Mouse (Mus musculus): Measurements from ENCODE around the gene Ints1. TPM values are rescaled to one million over a fixed set of nuclear protein-coding genes. Genes with fewer than 3 reads are reported as not detected.

The Ints1 gene
- polyA plus RNA-seq, 1 experiment from 2014 or later = 31.8 TPM

DNA sequence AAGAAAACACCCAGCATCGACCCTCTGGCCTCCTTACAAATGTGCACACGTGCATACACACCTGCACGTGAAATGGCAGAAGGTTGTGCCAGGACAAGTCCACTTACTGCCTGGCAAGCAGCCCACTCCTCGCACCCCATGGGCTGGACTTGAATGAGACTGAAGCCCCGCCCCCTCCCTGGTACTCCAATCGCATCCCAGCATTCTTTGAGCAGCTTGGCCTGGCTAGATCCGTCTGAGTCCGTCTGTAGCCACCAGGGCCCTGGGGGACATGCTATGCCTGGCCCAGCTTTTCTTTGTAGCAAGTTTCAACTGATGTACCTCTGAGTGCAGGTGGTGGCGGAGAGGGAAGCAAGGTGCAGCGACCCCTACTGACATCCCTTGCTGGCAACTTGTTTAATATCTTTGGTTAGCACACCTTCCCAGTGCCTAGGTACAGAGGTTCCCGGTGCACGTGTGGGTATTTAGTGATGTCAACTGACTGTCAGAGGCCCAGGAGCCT is 28.2 kb upstream of the Ints1 start:
- peak; percentile 75 for DNase-seq (ENCODE audit: low spot score)
- Histone ChIP-seq H3K36me3 (ENCODE audit: control insufficient read depth, insufficient read depth, low read length) (peaks cover 29% of the 10 kb centered on the region), H3K4me1 (ENCODE audit: control insufficient read depth, insufficient read depth, low read length) (peaks cover 5% of the 10 kb centered on the region), H3K9ac (ENCODE audit: low read length) (no peak overlapping the region), H3K4me2 (ENCODE audit: low read length) (no peak overlapping the region), H3K4me3 (ENCODE audit: low read depth, low read length) (no peak overlapping the region), H3K27ac (ENCODE audit: low read depth, low read length) (no peak overlapping the region), H3K9me3 (replicated peaks; ENCODE audit: control insufficient read depth, low read length) (no peaks in the 10 kb centered on the region), H3K27me3 (replicated peaks; ENCODE audit: control insufficient read depth, insufficient read depth, low read length) (no peaks in the 10 kb centered on the region)
- peak; percentile 58 for ATAC-seq
- 6% methylated on average over 12 of the region's 12 CpGs for WGBS

DNA sequence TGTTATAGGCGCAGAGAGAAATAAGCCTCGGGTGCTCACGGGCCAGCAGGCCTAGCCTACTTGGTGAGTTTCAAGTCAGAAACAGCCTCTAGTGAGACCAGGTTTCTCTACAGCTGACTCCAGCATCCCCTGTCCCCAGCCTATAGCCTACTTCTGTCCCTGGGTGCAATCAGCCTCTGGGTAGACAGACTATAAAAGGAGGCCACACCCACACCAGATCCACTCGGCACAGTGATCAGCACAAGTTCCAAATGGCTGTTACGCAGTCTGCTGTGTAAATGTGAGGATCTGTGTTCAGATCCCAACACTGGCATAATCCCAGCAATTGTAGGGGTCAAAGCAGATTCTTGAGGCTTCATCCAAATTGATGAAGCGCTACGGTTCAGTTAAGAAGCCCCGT is 27.7 kb upstream of the Ints1 start:
- no peaks in the 10 kb centered on the region for H3K9me3 ChIP-seq (replicated peaks; ENCODE audit: control insufficient read depth, low read length)
- no peak overlapping the region for H3K27ac ChIP-seq (ENCODE audit: low read depth, low read length)
- WGBS = 79% methylated on average over 8 of the region's 8 CpGs

DNA sequence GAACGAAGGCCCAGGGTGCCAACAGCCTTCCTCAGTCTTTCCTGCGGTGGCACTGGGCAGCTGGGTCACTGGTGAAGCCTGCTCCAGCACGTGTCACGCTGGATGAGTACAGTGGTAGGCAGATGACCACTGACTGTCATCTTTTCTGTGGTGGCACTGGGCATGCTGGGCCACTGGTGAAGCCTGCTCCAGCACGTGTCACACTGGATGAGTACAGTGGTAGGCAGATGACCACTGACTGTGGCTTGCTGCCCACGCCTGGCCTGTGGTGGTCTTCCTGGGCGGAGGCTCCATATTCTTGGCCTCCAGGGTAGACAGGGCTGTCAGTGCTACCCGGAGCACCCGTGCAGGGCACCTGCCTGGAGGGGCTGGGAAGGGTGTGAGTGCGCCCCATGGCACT is 26.4 kb upstream of the Ints1 start:
- no peak overlapping the region for H3K9ac ChIP-seq (ENCODE audit: low read length)
- DNase-seq (ENCODE audit: low spot score) (no peak), ATAC-seq (no peak)
- 90% methylated on average over 10 of the region's 10 CpGs for WGBS
- H3K27me3 ChIP-seq (replicated peaks; ENCODE audit: control insufficient read depth, insufficient read depth, low read length) = no peaks in the 10 kb centered on the region
- H3K4me3 ChIP-seq (ENCODE audit: low read depth, low read length) = no peak overlapping the region
- H3K9me3 ChIP-seq (replicated peaks; ENCODE audit: control insufficient read depth, low read length) = no peaks in the 10 kb centered on the region
- peaks cover 29% of the 10 kb centered on the region for H3K36me3 ChIP-seq (ENCODE audit: control insufficient read depth, insufficient read depth, low read length)
- H3K4me2 ChIP-seq (ENCODE audit: low read length) = no peak overlapping the region
- H3K4me1 ChIP-seq (ENCODE audit: control insufficient read depth, insufficient read depth, low read length) = peaks cover 23% of the 10 kb centered on the region
- H3K27ac ChIP-seq (ENCODE audit: low read depth, low read length) = no peak overlapping the region

More for the DNA sequence above, 27.7 kb upstream of the Ints1 start:
- H3K4me1 ChIP-seq (ENCODE audit: control insufficient read depth, insufficient read depth, low read length) = peaks cover 10% of the 10 kb centered on the region
- DNase-seq (ENCODE audit: low spot score) (no peak), ATAC-seq (no peak)
- peaks cover 29% of the 10 kb centered on the region for H3K36me3 ChIP-seq (ENCODE audit: control insufficient read depth, insufficient read depth, low read length)
- H3K9ac ChIP-seq (ENCODE audit: low read length) = no peak overlapping the region
- no peak overlapping the region for H3K4me2 ChIP-seq (ENCODE audit: low read length)
- H3K27me3 ChIP-seq (replicated peaks; ENCODE audit: control insufficient read depth, insufficient read depth, low read length) = no peaks in the 10 kb centered on the region
- H3K4me3 ChIP-seq (ENCODE audit: low read depth, low read length) = no peak overlapping the region

DNA sequence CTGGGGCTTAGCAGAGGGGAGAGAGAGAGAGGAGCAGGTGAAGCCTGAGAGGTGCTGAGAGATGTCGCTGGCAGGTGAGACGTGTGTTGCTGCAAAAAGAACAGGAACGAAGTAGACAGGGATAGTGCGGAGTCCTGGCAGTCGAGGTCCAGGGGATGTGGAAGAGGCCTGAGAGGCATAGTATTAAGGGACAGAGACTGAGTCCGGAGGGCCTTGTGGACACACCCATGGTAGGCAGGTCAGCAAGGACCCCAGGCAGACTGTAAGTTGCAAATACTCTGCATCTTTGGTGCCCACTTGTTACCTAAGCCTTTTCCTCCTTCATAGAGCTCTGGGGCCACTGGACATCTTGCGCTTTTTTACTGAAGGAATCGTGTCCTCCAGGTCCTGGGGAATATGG is 25.8 kb upstream of the Ints1 start:
- Histone ChIP-seq H3K4me2 (ENCODE audit: low read length) (no peak overlapping the region), H3K27ac (ENCODE audit: low read depth, low read length) (no peak overlapping the region), H3K4me1 (ENCODE audit: control insufficient read depth, insufficient read depth, low read length) (peaks cover 29% of the 10 kb centered on the region), H3K9ac (ENCODE audit: low read length) (no peak overlapping the region), H3K27me3 (replicated peaks; ENCODE audit: control insufficient read depth, insufficient read depth, low read length) (no peaks in the 10 kb centered on the region), H3K9me3 (replicated peaks; ENCODE audit: control insufficient read depth, low read length) (no peaks in the 10 kb centered on the region), H3K36me3 (ENCODE audit: control insufficient read depth, insufficient read depth, low read length) (peaks cover 29% of the 10 kb centered on the region), H3K4me3 (ENCODE audit: low read depth, low read length) (no peak overlapping the region)
- DNase-seq (ENCODE audit: low spot score) (no peak), ATAC-seq (no peak)
- 93% methylated on average over 8 of the region's 8 CpGs for WGBS

DNA sequence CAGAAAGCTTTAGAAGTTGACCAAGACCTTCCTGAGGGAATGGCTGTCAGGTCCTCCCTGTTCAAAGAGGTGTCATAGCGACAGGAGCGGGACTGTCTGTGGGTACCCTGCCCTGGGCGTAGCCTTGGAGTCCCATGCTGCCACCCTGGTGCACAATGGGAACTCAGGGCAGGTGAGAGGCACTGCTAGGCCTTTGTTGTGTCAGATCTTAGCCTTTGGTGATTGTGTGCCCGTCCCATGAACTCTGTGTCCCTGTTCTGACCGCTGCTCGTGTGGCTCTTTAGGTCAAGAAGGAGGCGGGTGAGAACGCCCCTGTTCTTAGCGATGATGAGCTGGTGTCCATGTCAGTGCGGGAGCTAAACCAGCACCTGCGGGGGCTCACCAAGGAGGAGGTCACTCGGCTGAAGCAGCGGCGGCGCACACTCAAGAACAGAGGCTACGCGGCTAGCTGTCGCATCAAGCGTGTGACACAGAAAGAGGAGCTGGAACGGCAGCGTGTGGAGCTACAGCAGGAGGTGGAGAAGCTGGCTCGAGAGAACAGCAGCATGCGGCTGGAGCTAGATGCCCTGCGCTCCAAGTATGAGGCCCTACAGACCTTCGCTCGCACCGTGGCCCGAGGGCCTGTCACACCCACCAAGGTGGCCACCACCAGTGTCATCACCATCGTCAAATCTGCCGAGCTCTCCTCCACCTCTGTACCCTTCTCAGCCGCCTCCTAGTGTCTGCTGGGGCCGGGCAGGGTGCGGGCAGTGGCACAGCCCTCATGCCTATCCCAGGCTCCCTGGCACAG is 24.5 kb upstream of the Ints1 start:
- Histone ChIP-seq H3K9me3 (replicated peaks; ENCODE audit: control insufficient read depth, low read length) (no peaks in the 10 kb centered on the region), H3K9ac (ENCODE audit: low read length) (no peak overlapping the region), H3K4me2 (ENCODE audit: low read length) (no peak overlapping the region), H3K36me3 (ENCODE audit: control insufficient read depth, insufficient read depth, low read length) (peaks cover 29% of the 10 kb centered on the region), H3K27ac (ENCODE audit: low read depth, low read length) (no peak overlapping the region), H3K4me1 (ENCODE audit: control insufficient read depth, insufficient read depth, low read length) (peaks cover 32% of the 10 kb centered on the region), H3K27me3 (replicated peaks; ENCODE audit: control insufficient read depth, insufficient read depth, low read length) (no peaks in the 10 kb centered on the region), H3K4me3 (ENCODE audit: low read depth, low read length) (no peak overlapping the region)
- DNase-seq (ENCODE audit: low spot score) = no peak
- 92% methylated on average over 33 of the region's 33 CpGs for WGBS
- ATAC-seq = no peak

DNA sequence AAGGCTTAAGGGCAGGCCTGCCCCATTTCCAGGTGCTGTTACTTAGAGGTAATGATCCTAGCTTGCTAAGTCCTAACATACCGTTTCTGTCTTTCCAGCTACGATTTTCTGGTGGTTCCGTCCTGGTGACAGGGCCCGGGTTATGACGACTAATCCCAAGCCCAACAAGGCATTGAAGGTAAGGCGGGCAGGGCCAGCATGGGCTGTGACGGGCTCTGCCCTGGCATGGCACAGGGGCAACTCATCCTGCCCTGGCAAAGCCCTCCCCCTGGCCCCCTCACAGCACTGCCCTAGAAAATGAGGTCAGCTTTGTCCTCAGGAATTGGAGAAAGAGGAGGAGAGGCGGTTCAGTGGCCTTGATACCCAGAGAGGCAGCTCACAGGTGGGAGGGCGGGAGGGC is 23.6 kb upstream of the Ints1 start:
- no peak for DNase-seq (ENCODE audit: low spot score)
- 92% methylated on average over 9 of the region's 9 CpGs for WGBS
- Histone ChIP-seq H3K27me3 (replicated peaks; ENCODE audit: control insufficient read depth, insufficient read depth, low read length) (no peaks in the 10 kb centered on the region), H3K36me3 (ENCODE audit: control insufficient read depth, insufficient read depth, low read length) (peaks cover 29% of the 10 kb centered on the region), H3K4me3 (ENCODE audit: low read depth, low read length) (no peak overlapping the region), H3K27ac (ENCODE audit: low read depth, low read length) (no peak overlapping the region), H3K4me1 (ENCODE audit: control insufficient read depth, insufficient read depth, low read length) (peaks cover 32% of the 10 kb centered on the region), H3K9me3 (replicated peaks; ENCODE audit: control insufficient read depth, low read length) (no peaks in the 10 kb centered on the region), H3K4me2 (ENCODE audit: low read length) (peak overlapping the region; percentile 78; the same call in 1 of the 2 replicates), H3K9ac (ENCODE audit: low read length) (peak overlapping the region; percentile 70; the same call in 1 of the 2 replicates)
- no peak for ATAC-seq

DNA sequence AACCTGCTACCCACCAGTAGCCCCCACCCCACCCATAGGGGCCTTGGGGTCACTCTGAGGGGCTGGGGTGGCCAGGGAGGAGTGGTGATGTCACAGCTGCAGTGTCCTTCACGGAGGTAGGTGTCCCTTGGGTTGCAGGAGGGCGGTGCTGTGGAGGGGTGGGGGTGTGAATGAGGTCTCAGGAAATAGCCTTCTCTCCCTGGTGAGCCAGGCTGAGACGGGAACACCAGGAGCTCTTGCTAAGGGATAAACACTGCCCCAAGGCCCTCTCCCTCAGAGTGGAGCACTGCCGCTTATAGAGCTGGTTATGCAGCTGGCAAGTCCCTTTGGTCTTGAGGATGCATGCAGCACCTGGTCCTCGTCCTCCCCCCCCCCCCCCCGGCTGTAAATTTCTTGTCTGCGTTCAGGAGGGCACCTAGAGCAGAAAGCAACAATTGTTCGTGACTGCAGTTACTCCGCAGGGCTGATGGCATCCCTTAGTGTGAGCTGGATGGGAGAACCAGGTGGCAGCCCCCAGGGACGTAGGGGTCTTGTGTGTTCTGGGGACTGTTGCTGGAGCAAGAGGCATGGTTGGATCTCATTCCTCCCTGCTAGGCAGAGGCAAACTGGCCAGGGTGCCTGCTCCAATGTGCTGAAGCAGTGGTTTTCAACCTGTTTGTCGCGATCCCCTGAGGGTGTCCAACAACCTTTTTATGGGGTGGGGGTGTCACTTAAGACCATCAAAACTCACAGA is 22.9 kb upstream of the Ints1 start:
- WGBS = 36% methylated on average over 12 of the region's 12 CpGs
- Histone ChIP-seq H3K4me1 (ENCODE audit: control insufficient read depth, insufficient read depth, low read length) (peaks cover 32% of the 10 kb centered on the region), H3K4me3 (ENCODE audit: low read depth, low read length) (peak overlapping the region; percentile 30), H3K27ac (ENCODE audit: low read depth, low read length) (peak overlapping the region; percentile 97), H3K4me2 (ENCODE audit: low read length) (peak overlapping the region; percentile 78), H3K27me3 (replicated peaks; ENCODE audit: control insufficient read depth, insufficient read depth, low read length) (no peaks in the 10 kb centered on the region), H3K36me3 (ENCODE audit: control insufficient read depth, insufficient read depth, low read length) (peaks cover 29% of the 10 kb centered on the region), H3K9ac (ENCODE audit: low read length) (peak overlapping the region; percentile 70), H3K9me3 (replicated peaks; ENCODE audit: control insufficient read depth, low read length) (no peaks in the 10 kb centered on the region)
- DNase-seq (ENCODE audit: low spot score) (no peak), ATAC-seq (peak; percentile 51)

DNA sequence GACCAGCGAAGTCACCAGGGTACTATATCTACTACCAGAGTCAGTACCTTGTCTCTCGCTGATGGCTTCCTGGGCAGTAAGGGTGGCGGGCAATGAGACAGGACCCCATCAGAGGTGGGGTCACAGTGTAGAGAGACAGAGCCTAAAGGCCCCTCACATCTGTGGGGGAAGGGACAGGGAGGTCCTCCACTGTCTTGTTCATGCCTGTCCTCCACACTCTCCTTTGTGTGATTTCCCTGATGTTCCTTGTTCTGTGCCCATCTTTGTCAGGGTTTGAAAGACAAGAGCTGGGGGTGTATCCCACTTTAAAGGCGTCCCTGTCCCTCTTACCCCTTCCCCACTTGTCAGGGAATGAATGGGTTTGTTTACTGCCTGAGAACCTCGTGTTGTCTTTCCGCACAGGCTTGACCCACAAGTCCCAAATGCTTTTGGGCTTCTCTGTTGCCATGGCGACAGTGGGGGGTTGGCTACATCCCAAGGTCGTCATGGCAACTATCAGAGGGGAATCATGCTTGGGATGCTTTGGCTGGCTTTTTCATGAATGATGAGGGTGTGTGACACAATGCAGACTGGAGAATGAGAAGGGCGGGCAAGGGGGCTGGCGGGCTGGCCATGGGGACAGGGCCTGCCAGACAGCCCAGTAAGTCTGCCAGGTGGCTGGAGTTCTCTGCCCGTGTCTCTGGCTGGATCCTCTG is 22.1 kb upstream of the Ints1 start:
- peak overlapping the region; percentile 70 for H3K9ac ChIP-seq (ENCODE audit: low read length)
- ATAC-seq = peak; percentile 89
- H3K9me3 ChIP-seq (replicated peaks; ENCODE audit: control insufficient read depth, low read length) = no peaks in the 10 kb centered on the region
- peaks cover 35% of the 10 kb centered on the region for H3K4me1 ChIP-seq (ENCODE audit: control insufficient read depth, insufficient read depth, low read length)
- no peaks in the 10 kb centered on the region for H3K27me3 ChIP-seq (replicated peaks; ENCODE audit: control insufficient read depth, insufficient read depth, low read length)
- WGBS = 17% methylated on average over 11 of the region's 11 CpGs
- H3K36me3 ChIP-seq (ENCODE audit: control insufficient read depth, insufficient read depth, low read length) = peaks cover 29% of the 10 kb centered on the region
- peak; percentile 97 for DNase-seq (ENCODE audit: low spot score)
- H3K4me3 ChIP-seq (ENCODE audit: low read depth, low read length) = peak overlapping the region; percentile 30
- peak overlapping the region; percentile 78 for H3K4me2 ChIP-seq (ENCODE audit: low read length)
- H3K27ac ChIP-seq (ENCODE audit: low read depth, low read length) = peak overlapping the region; percentile 97

All from forebrain, embryonic 14.5 days (tissue).